Mouse (Mus musculus) bone marrow, adult 2 months (tissue): ENCODE measurements around the gene Alkbh2.

Experiments
- CTCF ChIP-seq: fragments of 200-500 bp; IDR thresholded peaks from 2 replicates; pipeline ENCODE4 v1.5.1; 2011; ENCODE audit warnings: low read length, control low read depth; ENCODE audit not compliant: control insufficient read depth, insufficient read depth
- POLR2A ChIP-seq: fragments of 200-500 bp; IDR thresholded peaks from 2 replicates; pipeline ENCODE4 v1.6.1; 2011; ENCODE audit warnings: low read depth, mild to moderate bottlenecking, control low read depth, low read length, borderline replicate concordance; ENCODE audit not compliant: control insufficient read depth

DNA sequence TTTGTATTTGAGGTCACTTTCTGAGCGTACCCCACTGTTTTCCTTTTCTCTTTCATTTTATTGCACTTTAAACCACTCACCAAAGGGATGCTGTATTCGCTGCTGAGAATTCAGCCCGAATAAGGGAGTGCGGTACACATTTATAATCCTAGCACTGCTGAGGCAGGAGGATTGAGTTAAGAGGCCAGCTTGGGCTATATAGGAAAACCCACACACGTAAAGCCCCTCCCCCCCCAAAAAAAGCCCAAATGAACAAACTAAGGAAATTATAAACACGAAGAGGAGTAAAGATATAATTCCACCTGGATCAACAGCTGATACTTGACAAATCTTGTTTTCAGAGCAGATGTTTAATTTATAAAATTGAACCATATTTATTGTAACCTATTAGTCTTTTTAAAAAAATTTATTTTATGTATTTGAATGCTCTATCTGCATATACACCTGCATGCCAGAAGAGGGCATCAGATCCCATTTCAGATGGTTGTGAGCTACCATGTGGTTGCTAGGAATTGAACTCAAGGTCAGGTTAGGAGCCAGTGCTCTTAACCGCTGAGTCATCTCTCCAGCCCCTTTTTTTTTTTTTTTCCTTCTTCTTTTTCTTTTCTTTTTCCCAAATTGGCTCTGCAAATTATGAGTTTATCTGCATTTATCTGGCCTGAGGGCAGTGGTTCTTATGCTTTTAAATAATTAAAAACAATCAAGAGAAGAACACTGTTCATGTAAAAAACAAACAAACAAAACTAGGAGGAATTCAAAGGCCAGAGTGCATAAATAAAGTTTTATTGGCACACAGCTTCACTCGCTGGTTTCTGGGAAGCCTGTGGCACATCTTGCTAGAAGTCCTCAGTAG, 48.8 kb upstream of the Alkbh2 start:
- TF ChIP-seq CTCF (no peak), POLR2A (no peak)
